Mouse (Mus musculus) embryonic facial prominence, embryonic 15.5 days (tissue): ENCODE measurements at regions not wholly inside any gene's neighbourhood (a gene's known extent, or its start where the extent isn't known, plus 50 kb on each side); places are given as distances from the start of the nearest gene placed in this dataset.

Source experiments
- ATAC-seq: fragments of 200-750 bp; cut with Nextera tagmentation; 2 replicates; pipeline ENCODE4 v1.8.0; 2017; ENCODE audit warnings: low read depth, moderate TSS enrichment; ENCODE audit not compliant: insufficient number of reproducible peaks, low FRiP score, low TSS enrichment
- H3K27ac ChIP-seq: fragments of 300-500 bp; sonication (generic); replicated peaks from 2 replicates; pipeline ENCODE4 v1.5.1; 2015; ENCODE audit warnings: mild to moderate bottlenecking, inconsistent platforms
- H3K27me3 ChIP-seq: fragments of 300-500 bp; sonication (generic); 2 replicates; pipeline ENCODE4 v1.6.1; 2015; ENCODE audit warnings: inconsistent platforms
- H3K36me3 ChIP-seq: fragments of 300-500 bp; sonication (generic); 2 replicates; pipeline ENCODE4 v1.6.1; 2015; ENCODE audit warnings: mild to moderate bottlenecking, inconsistent platforms
- H3K4me1 ChIP-seq: fragments of 300-500 bp; sonication (generic); 2 replicates; pipeline ENCODE4 v1.6.1; 2015; ENCODE audit warnings: inconsistent platforms
- H3K4me2 ChIP-seq: fragments of 300-500 bp; sonication (generic); replicated peaks from 2 replicates; pipeline ENCODE4 v1.6.1; 2015; ENCODE audit warnings: mild to moderate bottlenecking, inconsistent platforms
- H3K4me3 ChIP-seq: fragments of 300-500 bp; sonication (generic); replicated peaks from 2 replicates; pipeline ENCODE4 v1.5.1; 2015; ENCODE audit warnings: mild to moderate bottlenecking, inconsistent platforms
- H3K9ac ChIP-seq: fragments of 300-500 bp; sonication (generic); 2 replicates; pipeline ENCODE4 v1.6.1; 2015; ENCODE audit warnings: inconsistent platforms
- H3K9me3 ChIP-seq: fragments of 300-500 bp; sonication (generic); replicated peaks from 2 replicates; pipeline ENCODE4 v1.6.1; 2016; ENCODE audit warnings: inconsistent platforms
- WGBS: fragments of 180-500 bp; shearing (Covaris S2); methylation state at CpG from one replicate; pipeline ENCODE4 v1.1.7; 2015; 5-methylcytosine and 5-hydroxymethylcytosine counted together

DNA sequence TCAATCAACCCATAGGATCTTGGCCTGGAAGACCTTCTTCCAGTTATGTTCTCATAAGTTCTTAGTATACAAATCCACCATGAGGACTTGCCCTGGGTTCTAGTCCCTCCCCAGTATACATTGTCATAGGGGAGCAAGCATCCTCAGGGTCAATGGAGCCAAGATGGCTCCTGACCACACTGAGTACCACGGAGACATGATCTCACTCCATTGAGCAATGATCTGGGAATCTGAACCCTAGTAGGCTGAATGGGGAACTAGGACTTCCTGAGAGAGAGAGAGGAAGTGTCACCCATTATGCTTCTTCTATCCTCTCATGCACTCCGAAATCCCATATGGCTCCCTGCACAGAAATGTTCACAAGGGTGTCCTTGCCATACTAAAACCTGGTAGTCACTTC is 1229.3 kb upstream of the A1bg start:
- H3K4me2 ChIP-seq = no peak overlapping the region
- H3K27me3 ChIP-seq = no peaks in the 10 kb centered on the region
- no peak overlapping the region for H3K9ac ChIP-seq
- no peak overlapping the region for H3K4me3 ChIP-seq
- H3K36me3 ChIP-seq = no peaks in the 10 kb centered on the region
- peaks cover 5% of the 10 kb centered on the region; the same call in 1 of the 2 replicates for H3K4me1 ChIP-seq
- no peaks in the 10 kb centered on the region for H3K9me3 ChIP-seq
- ATAC-seq = no peak
- 93% methylated on average over 2 of the region's 2 CpGs for WGBS
- H3K27ac ChIP-seq = no peak overlapping the region

- no peak overlapping the region for H3K9ac ChIP-seq
- no peak for ATAC-seq
- H3K4me3 ChIP-seq = no peak overlapping the region
- 88% methylated on average over 3 of the region's 3 CpGs for WGBS
- no peaks in the 10 kb centered on the region for H3K27me3 ChIP-seq
- H3K4me2 ChIP-seq = no peak overlapping the region
- no peaks in the 10 kb centered on the region for H3K36me3 ChIP-seq
- peaks cover 5% of the 10 kb centered on the region; the same call in 1 of the 2 replicates for H3K4me1 ChIP-seq
- H3K27ac ChIP-seq = no peak overlapping the region
- no peaks in the 10 kb centered on the region for H3K9me3 ChIP-seq
These were observed 1228.9 kb upstream of the A1bg start for GRCm38 (mm10) chr15:62151690-62152089.

- Histone ChIP-seq H3K27ac (no peak overlapping the region), H3K9ac (no peak overlapping the region), H3K4me3 (no peak overlapping the region), H3K4me2 (no peak overlapping the region), H3K4me1 (peaks cover 5% of the 10 kb centered on the region; the same call in 1 of the 2 replicates), H3K36me3 (no peaks in the 10 kb centered on the region), H3K27me3 (no peaks in the 10 kb centered on the region), H3K9me3 (no peaks in the 10 kb centered on the region)
- whole genome bisulfite sequencing = 82% methylated on average over 4 of the region's 4 CpGs
- ATAC-seq = no peak
These were observed 1227.5 kb upstream of the A1bg start for GRCm38 (mm10) chr15:62150296-62150695.

DNA sequence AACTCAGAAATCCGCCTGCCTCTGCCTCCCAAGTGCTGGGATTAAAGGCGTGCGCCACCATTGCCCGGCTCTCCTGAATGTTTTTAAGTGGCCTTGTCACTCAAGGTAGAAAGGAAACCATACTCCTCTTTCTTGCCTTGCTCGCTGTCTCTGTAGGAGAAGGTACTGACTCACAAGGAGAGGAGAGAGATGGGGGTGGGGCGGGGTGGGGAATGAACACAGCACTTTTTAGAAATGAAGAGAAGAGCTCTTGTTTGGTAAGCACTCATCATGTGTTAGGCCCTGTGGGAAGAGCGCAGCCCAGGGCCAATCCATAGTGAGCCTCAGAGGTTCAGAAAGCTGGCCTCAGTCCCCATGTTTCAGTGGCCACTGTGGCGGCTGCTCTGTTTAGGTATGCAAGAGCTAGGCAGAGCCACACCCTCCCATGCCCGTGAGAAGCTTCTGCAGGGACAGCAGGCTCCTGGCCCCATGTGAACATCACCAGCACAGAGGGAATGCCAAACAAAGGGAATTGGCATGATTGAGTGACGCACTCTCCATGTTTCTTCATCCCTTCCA is 1225.9 kb upstream of the A1bg start:
- Histone ChIP-seq H3K4me3 (no peak overlapping the region), H3K36me3 (no peaks in the 10 kb centered on the region), H3K9me3 (no peaks in the 10 kb centered on the region), H3K9ac (no peak overlapping the region), H3K4me2 (no peak overlapping the region), H3K27ac (no peak overlapping the region), H3K4me1 (peaks cover 5% of the 10 kb centered on the region; the same call in 1 of the 2 replicates), H3K27me3 (no peaks in the 10 kb centered on the region)
- WGBS = 87% methylated on average over 10 of the region's 10 CpGs
- no peak for ATAC-seq

DNA sequence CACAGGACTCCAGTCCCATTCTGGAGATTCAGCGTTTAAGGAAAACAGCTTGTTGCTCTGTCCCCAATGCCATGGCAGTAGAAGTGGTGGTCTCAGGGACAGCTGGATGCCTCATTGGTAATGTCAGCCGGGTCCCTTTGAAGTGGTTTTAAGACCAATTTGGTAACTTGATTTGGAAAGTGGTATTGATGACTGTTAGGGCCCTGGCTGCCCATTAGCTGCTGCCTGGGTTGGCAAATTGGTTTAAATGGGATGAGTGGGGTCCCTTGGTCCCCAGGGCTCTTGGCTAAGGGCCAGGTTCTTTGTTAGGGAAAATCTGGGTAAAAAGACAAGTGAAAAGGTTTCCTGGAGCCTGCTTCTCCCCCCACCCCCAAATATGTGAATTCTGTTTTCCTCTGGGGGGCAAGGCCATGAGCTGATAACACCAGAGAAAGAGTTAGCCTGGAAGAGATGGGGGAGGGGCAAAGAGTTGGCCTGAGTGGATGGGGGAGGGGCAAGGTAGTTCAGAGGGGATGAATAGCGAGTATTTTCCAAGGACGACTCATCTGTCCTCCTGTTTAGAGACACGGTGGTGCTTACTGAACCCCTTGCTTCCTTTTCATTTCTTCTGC is 1224.6 kb upstream of the A1bg start:
- Histone ChIP-seq H3K36me3 (no peaks in the 10 kb centered on the region), H3K27me3 (no peaks in the 10 kb centered on the region), H3K9ac (no peak overlapping the region), H3K4me3 (no peak overlapping the region), H3K4me2 (no peak overlapping the region), H3K9me3 (no peaks in the 10 kb centered on the region), H3K27ac (no peak overlapping the region), H3K4me1 (peaks cover 5% of the 10 kb centered on the region; the same call in 1 of the 2 replicates)
- no peak for ATAC-seq
- WGBS = 40% methylated on average over 5 of the region's 5 CpGs

GRCm38 (mm10) chr15:62145643-62146285 is 1223.0 kb upstream of the A1bg start:
- no peak for ATAC-seq
- Histone ChIP-seq H3K9me3 (no peaks in the 10 kb centered on the region), H3K27me3 (no peaks in the 10 kb centered on the region), H3K36me3 (no peaks in the 10 kb centered on the region), H3K4me3 (no peak overlapping the region), H3K4me2 (no peak overlapping the region), H3K9ac (no peak overlapping the region), H3K4me1 (peaks cover 5% of the 10 kb centered on the region; the same call in 1 of the 2 replicates), H3K27ac (no peak overlapping the region)
- WGBS = 83% methylated on average over 4 of the region's 4 CpGs

GRCm38 (mm10) chr15:62144776-62145564 is 1222.2 kb upstream of the A1bg start:
- 87% methylated on average over 10 of the region's 10 CpGs for WGBS
- Histone ChIP-seq H3K4me2 (no peak overlapping the region), H3K4me1 (peaks cover 5% of the 10 kb centered on the region; the same call in 1 of the 2 replicates)

DNA sequence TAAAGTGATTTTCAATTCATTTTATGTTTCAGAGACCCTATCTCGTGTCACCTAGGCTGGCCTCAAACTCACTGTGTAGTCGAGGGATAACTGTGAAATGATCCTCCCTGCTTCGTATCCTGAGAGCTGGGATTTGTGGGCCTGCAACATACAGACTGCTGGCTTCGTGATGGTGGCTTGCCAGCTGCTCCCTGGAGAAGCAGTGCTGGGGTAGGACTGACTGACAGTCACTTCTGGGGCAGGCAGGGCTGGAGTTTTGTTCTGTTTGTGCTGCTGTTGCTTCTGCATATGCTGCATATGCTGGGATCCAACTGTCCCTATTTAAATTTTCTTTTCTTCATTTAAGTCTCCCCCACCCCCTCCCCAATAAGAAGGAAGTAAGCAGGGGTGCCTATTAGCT is 1217.0 kb upstream of the A1bg start:
- ATAC-seq = no peak

More at GRCm38 (mm10) chr15:62144776-62145564, 1222.2 kb upstream of the A1bg start:
- Histone ChIP-seq H3K9me3 (no peaks in the 10 kb centered on the region), H3K27me3 (no peaks in the 10 kb centered on the region), H3K4me3 (no peak overlapping the region), H3K36me3 (no peaks in the 10 kb centered on the region), H3K27ac (no peak overlapping the region), H3K9ac (no peak overlapping the region)
- no peak for ATAC-seq

GRCm38 (mm10) chr15:62139192-62139591 is 1216.4 kb upstream of the A1bg start:
- Histone ChIP-seq H3K9ac (no peak overlapping the region), H3K4me2 (no peak overlapping the region), H3K4me1 (peaks cover 26% of the 10 kb centered on the region), H3K27me3 (no peaks in the 10 kb centered on the region), H3K4me3 (no peak overlapping the region), H3K27ac (0 out of 2 replicates have a peak overlapping the region, but pooled peaks have one; percentile 28), H3K36me3 (no peaks in the 10 kb centered on the region), H3K9me3 (no peaks in the 10 kb centered on the region)
- no peak for ATAC-seq
- 42% methylated on average over 5 of the region's 5 CpGs for WGBS

More for the DNA sequence above, 1217.0 kb upstream of the A1bg start:
- 68% methylated on average over 4 of the region's 4 CpGs for WGBS
- Histone ChIP-seq H3K4me2 (no peak overlapping the region), H3K36me3 (no peaks in the 10 kb centered on the region), H3K27ac (no peak overlapping the region), H3K4me1 (peaks cover 26% of the 10 kb centered on the region), H3K9ac (no peak overlapping the region), H3K9me3 (no peaks in the 10 kb centered on the region), H3K4me3 (no peak overlapping the region), H3K27me3 (no peaks in the 10 kb centered on the region)

DNA sequence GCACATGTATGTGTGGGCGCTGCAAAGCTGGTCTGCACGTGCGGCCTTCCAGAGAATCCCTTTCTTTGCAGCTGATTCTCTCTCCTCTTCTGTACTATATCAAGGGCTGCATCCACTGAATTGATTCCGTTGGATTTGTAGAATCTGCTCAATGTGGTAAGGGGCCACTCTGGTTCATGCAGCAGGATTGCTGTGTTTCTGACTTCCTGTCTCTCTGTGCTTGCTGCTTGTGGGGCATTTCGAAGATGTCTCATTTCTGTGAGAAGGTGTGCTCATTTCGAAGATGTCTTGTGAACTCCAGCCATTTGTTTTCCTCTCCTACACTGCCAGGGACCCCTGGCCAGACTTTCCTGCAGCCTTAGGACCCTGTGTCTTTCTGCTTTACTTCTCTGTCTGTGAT is 1215.9 kb upstream of the A1bg start:
- no peak for ATAC-seq
- no peak overlapping the region for H3K4me3 ChIP-seq
- H3K9me3 ChIP-seq = no peaks in the 10 kb centered on the region
- no peaks in the 10 kb centered on the region for H3K36me3 ChIP-seq
- 85% methylated on average over 6 of the region's 6 CpGs for WGBS
- no peaks in the 10 kb centered on the region for H3K27me3 ChIP-seq
- H3K9ac ChIP-seq = no peak overlapping the region
- H3K4me1 ChIP-seq = peaks cover 26% of the 10 kb centered on the region
- H3K27ac ChIP-seq = no peak overlapping the region
- H3K4me2 ChIP-seq = no peak overlapping the region

DNA sequence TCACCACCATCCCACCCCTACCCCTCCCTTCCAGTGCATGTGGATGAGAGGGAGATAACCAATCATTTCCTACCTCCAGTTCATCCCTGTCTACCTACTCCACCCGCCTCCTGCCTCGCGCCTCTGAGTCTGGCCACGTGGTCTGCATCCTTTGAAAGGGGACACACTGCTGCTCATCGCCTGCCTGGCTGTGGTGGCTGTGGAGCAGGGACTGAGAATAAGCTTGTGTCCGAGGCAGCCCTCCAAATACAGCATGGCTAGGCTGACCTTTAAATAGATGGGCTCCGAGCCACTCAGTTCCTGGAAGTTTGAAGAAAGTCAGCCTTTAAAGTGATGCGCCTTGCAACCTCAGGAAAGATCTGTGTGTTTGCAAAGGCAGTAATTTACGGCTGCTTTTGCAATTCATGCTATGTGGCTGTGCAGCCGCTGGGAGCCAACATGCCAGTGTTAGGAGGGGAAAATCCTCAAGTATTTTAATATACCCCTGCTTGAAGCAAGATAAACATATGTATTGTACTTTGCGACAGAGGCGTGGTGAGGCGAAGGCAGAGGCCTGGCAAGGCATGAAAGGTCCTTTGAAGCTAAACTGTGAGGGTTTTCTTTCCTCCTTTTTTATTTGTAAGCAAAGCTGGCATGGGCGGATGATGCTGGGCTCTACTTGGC is 1214.3 kb upstream of the A1bg start:
- H3K9me3 ChIP-seq = no peaks in the 10 kb centered on the region
- H3K36me3 ChIP-seq = no peaks in the 10 kb centered on the region
- no peak overlapping the region for H3K4me3 ChIP-seq
- no peak overlapping the region for H3K9ac ChIP-seq
- no peaks in the 10 kb centered on the region for H3K27me3 ChIP-seq
- peak; percentile 82 for ATAC-seq
- WGBS = 48% methylated on average over 14 of the region's 14 CpGs
- H3K4me1 ChIP-seq = peaks cover 26% of the 10 kb centered on the region
- H3K27ac ChIP-seq = 0 out of 2 replicates have a peak overlapping the region, but pooled peaks have one; percentile 4
- H3K4me2 ChIP-seq = no peak overlapping the region
